Mouse (Mus musculus) heart, embryonic 13.5 days (tissue): ENCODE results near the gene Mdn1. TPM values are rescaled to one million over a fixed set of nuclear protein-coding genes. Genes with fewer than 3 reads are reported as not detected.

Experiments
- ATAC-seq: fragments of 200-750 bp; cut with Nextera tagmentation; 2 replicates; pipeline ENCODE4 v1.8.0; 2017; ENCODE audit warnings: moderate TSS enrichment; ENCODE audit not compliant: insufficient number of reproducible peaks, low FRiP score, low TSS enrichment; ENCODE audit errors: extremely low read depth
- H3K27ac ChIP-seq: fragments of 300-500 bp; sonication (generic); replicated peaks from 2 replicates; pipeline ENCODE4 v1.5.1; 2015; ENCODE audit warnings: moderate library complexity, mild to moderate bottlenecking, inconsistent platforms
- H3K27me3 ChIP-seq: fragments of 300-500 bp; sonication (generic); replicated peaks from 2 replicates; pipeline ENCODE4 v1.6.1; 2015; ENCODE audit warnings: mild to moderate bottlenecking, inconsistent platforms
- H3K36me3 ChIP-seq: fragments of 300-500 bp; sonication (generic); 2 replicates; pipeline ENCODE4 v1.6.1; 2015; ENCODE audit warnings: mild to moderate bottlenecking, inconsistent platforms
- H3K4me1 ChIP-seq: fragments of 300-500 bp; sonication (generic); 2 replicates; pipeline ENCODE4 v1.6.1; 2015; ENCODE audit warnings: inconsistent platforms
- H3K4me2 ChIP-seq: fragments of 300-500 bp; sonication (generic); 2 replicates; pipeline ENCODE4 v1.6.1; 2015; ENCODE audit warnings: inconsistent platforms, mild to moderate bottlenecking, moderate library complexity
- H3K4me3 ChIP-seq: fragments of 300-500 bp; sonication (generic); 2 replicates; pipeline ENCODE4 v1.5.1; 2015; ENCODE audit warnings: moderate library complexity, mild to moderate bottlenecking, inconsistent platforms
- H3K9ac ChIP-seq: fragments of 300-500 bp; sonication (generic); 2 replicates; pipeline ENCODE4 v1.6.1; 2015; ENCODE audit warnings: inconsistent platforms, mild to moderate bottlenecking, moderate library complexity
- H3K9me3 ChIP-seq: fragments of 300-500 bp; sonication (generic); 2 replicates; pipeline ENCODE4 v1.6.1; 2016; ENCODE audit warnings: inconsistent platforms
- WGBS: fragments of 180-500 bp; shearing (Covaris S2); methylation state at CpG from one replicate; pipeline ENCODE4 v1.1.7; 2015; ENCODE audit warnings: mixed read lengths; 5-methylcytosine and 5-hydroxymethylcytosine counted together
- polyA plus RNA-seq: library from polyadenylated mRNA; unstranded; fragments of >200 nt; fragmentation: Nextera tagmentation; extraction: Ambion mirVana; gene quantifications from 2 replicates; pipeline ENCODE4 v1.2.1, GENCODE M21; 2015

Mdn1 gene
- polyA plus RNA-seq, 1 experiment from 2014 or later, result 8.1 TPM

- H3K36me3 ChIP-seq, result no peaks in the 10 kb centered on the region
- H3K9ac ChIP-seq, result no peak overlapping the region
- no peak overlapping the region for H3K4me2 ChIP-seq
- no peaks in the 10 kb centered on the region for H3K4me1 ChIP-seq
- WGBS, result 81% methylated on average over 4 of the region's 4 CpGs
- 0 out of 2 replicates have a peak, but pooled peaks cover 3% of the 10 kb centered on the region for H3K9me3 ChIP-seq
- ATAC-seq, result no peak
- no peak overlapping the region for H3K27ac ChIP-seq
- H3K27me3 ChIP-seq, result no peaks in the 10 kb centered on the region
- no peak overlapping the region for H3K4me3 ChIP-seq
These were observed 132.1 kb downstream of the Mdn1 start for GRCm38 (mm10) chr4:32789020-32789419.

GRCm38 (mm10) chr4:32798976-32799375, 142.1 kb downstream of the Mdn1 start:
- 96% methylated on average over 4 of the region's 4 CpGs for WGBS
- no peak for ATAC-seq
- H3K27me3 ChIP-seq, result no peaks in the 10 kb centered on the region
- H3K9me3 ChIP-seq, result no peaks in the 10 kb centered on the region
- H3K4me2 ChIP-seq, result no peak overlapping the region
- peaks cover 11% of the 10 kb centered on the region for H3K4me1 ChIP-seq
- H3K27ac ChIP-seq, result no peak overlapping the region
- H3K4me3 ChIP-seq, result no peak overlapping the region
- H3K36me3 ChIP-seq, result peaks cover 12% of the 10 kb centered on the region
- H3K9ac ChIP-seq, result no peak overlapping the region

GRCm38 (mm10) chr4:32799966-32800576, 143.2 kb downstream of the Mdn1 start, which contains the start of gene Lyrm2:
TSS of gene Lyrm2 (plus strand) at chr4:32800253.
- Histone ChIP-seq H3K4me3 (peak within 1 kb of the TSS; percentile 88), H3K27me3 (no peaks in the 10 kb centered on the region), H3K4me2 (peak within 1 kb of the TSS; percentile 83), H3K4me1 (peaks cover 11% of the 10 kb centered on the region), H3K36me3 (peaks cover 12% of the 10 kb centered on the region), H3K27ac (peak within 1 kb of the TSS; percentile 99), H3K9me3 (no peaks in the 10 kb centered on the region), H3K9ac (peak within 1 kb of the TSS; percentile 93)
- WGBS, result under 1% methylated on average over 53 of the region's 53 CpGs
- ATAC-seq, result peak; percentile 73

GRCm38 (mm10) chr4:32800577-32801170, 143.8 kb downstream of the Mdn1 start:
- Histone ChIP-seq H3K9ac (peak overlapping the region; percentile 93), H3K4me3 (peak overlapping the region; percentile 88), H3K36me3 (peaks cover 13% of the 10 kb centered on the region), H3K4me1 (peaks cover 11% of the 10 kb centered on the region), H3K27me3 (no peaks in the 10 kb centered on the region), H3K4me2 (peak overlapping the region; percentile 83), H3K9me3 (no peaks in the 10 kb centered on the region), H3K27ac (peak overlapping the region; percentile 99)
- no peak for ATAC-seq
- 11% methylated on average over 9 of the region's 9 CpGs for WGBS

- Histone ChIP-seq H3K9ac (no peak overlapping the region), H3K27ac (no peak overlapping the region), H3K4me2 (no peak overlapping the region), H3K36me3 (0 out of 2 replicates have a peak, but pooled peaks cover 6% of the 10 kb centered on the region), H3K9me3 (no peaks in the 10 kb centered on the region), H3K4me3 (no peak overlapping the region), H3K4me1 (no peaks in the 10 kb centered on the region), H3K27me3 (no peaks in the 10 kb centered on the region)
- WGBS, result 69% methylated on average over 5 of the region's 5 CpGs
- ATAC-seq, result no peak
These were observed 160.6 kb downstream of the Mdn1 start for GRCm38 (mm10) chr4:32817478-32817877.

GRCm38 (mm10) chr4:32820676-32821075, 163.8 kb downstream of the Mdn1 start:
- Histone ChIP-seq H3K27me3 (no peaks in the 10 kb centered on the region), H3K9ac (no peak overlapping the region), H3K9me3 (no peaks in the 10 kb centered on the region), H3K36me3 (0 out of 2 replicates have a peak, but pooled peaks cover 6% of the 10 kb centered on the region), H3K27ac (no peak overlapping the region), H3K4me2 (no peak overlapping the region), H3K4me3 (no peak overlapping the region), H3K4me1 (no peaks in the 10 kb centered on the region)
- 92% methylated on average over 3 of the region's 3 CpGs for WGBS
- no peak for ATAC-seq

- H3K36me3 ChIP-seq, result 0 out of 2 replicates have a peak, but pooled peaks cover 6% of the 10 kb centered on the region
- peaks cover 21% of the 10 kb centered on the region for H3K4me1 ChIP-seq
- no peak overlapping the region for H3K4me2 ChIP-seq
- no peaks in the 10 kb centered on the region for H3K9me3 ChIP-seq
- no peak overlapping the region for H3K27ac ChIP-seq
- H3K27me3 ChIP-seq, result no peaks in the 10 kb centered on the region
- H3K4me3 ChIP-seq, result no peak overlapping the region
- no peak for ATAC-seq
- WGBS, result 62% methylated on average over 8 of the region's 8 CpGs
- no peak overlapping the region for H3K9ac ChIP-seq
These were observed 167.3 kb downstream of the Mdn1 start for GRCm38 (mm10) chr4:32824254-32824653.

Other genes starting within 250 kb of the Mdn1 start
- gene Gja10, start 54.4 kb upstream of the Mdn1 start, polyA plus RNA-seq, result not detected in 2 replicates
- gene Casp8ap2, start 41.7 kb upstream of the Mdn1 start, polyA plus RNA-seq, result 32.2 and 34.1 TPM in 2 replicates
- gene Lyrm2, start 143.1 kb downstream of the Mdn1 start, polyA plus RNA-seq, result 131 and 136 TPM in 2 replicates